Mouse (Mus musculus): Measurements from ENCODE around the gene Prss28. TPM values are rescaled to one million over a fixed set of nuclear protein-coding genes. Genes with fewer than 3 reads are reported as not detected.

The Prss28 gene
- not detected for polyA plus RNA-seq (2017; shearing (Covaris generic))

DNA sequence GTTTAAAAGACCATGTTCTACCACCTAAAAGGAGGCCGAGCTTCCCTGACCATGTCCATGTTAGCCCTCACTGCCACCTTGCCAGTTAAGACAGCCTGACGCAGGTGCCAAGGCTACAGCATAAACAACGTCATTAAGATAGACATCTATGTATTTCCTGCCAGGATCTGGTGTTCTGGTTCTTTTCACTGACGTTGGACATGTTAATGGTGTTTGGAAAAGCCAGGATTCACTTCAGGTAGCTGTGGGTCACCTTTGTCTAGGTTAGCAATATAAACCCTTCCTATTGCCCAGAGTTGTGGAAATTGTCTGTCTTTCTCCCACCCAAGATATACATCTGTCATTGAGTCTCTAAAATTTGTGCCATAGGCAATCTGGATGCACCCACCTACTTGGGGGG, at the start of gene Prss28:
Gene Prss28 (plus strand): TSS at position 301 of the 400 bp plus-strand sequence.

DNA sequence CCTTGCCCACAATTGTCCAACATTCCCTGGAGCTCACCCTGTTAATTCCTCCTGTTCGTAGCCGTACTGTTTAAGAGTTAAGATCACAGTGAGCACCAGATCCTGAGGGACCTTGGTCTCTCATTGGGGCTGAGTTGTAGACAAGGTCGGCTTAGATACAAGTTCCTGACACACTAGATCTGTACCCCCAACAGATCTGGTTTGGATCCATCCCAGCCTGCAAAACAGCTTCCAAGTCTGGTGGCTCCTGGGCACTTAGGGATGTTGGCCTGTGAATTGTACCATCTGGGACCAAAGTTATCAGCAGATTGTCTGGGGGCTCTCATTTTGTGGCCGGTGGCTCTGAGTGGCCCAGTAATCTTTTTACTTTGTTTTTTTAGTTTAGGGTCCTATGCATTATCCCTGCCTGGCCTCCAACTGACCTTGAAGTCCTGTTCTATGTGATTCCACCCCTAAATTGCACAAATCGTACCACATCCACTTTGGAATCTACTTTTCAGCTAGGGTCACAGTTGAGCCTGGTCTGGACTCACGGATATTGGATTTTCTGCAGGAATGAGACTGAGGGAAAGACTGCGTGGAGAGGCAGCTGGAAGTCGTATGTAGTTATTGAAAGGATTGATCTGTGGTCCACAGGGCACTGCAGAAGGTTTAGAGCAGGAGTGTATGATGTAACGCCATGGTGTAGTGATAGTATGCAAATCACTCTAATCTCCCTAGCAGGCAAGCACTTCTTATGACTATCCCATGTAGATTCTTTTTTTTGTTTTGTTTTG, 33.7 kb upstream of the Prss28 start, which contains the start of gene Ube2i:
Gene Ube2i (minus strand): TSS at position 52 of the 776 bp plus-strand sequence.

DNA sequence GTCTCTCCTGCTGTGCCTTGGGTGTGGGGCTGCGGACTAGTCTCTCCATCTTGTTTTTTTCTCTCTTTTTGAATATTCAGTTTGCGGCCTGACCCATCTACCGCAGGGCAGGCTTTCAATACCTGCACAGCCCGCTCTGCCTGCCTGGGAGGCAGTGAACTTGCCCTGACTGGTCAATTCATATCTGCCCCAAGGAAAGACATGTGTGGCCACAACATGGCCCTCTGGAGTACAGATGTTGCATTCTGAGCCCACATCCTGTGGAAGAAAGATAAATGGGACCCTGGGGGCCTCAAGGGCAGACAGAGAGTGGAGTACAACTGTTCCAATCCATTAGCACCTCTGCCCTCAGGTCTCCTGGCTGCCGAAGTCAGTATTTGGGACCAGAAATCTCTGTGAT, 10.4 kb upstream of the Prss28 start, which contains the start of gene Prss34:
Gene Prss34 (plus strand): TSS at position 301 of the 400 bp plus-strand sequence.

DNA sequence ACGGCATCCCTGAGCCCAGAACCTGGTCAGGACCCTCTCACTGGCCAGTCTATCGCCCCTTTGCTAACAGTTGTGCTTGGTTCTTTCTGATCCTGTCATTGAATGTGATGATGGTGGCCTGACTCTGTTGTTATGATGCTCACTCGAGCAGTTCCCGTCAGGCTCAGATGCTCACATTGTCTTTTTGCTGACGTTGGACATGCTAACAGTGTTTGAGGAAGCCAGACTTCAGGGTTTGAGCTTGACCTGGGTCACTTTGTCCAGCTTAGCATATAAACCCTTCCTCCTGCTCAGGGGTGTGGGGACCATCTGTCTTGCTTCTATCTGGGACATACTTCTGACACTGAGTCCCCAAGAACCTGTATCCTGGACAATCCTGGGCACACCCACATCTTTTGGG, 9.9 kb downstream of the Prss28 start, which contains the start of gene Prss29:
Gene Prss29 (plus strand): TSS at position 301 of the 400 bp plus-strand sequence.

DNA sequence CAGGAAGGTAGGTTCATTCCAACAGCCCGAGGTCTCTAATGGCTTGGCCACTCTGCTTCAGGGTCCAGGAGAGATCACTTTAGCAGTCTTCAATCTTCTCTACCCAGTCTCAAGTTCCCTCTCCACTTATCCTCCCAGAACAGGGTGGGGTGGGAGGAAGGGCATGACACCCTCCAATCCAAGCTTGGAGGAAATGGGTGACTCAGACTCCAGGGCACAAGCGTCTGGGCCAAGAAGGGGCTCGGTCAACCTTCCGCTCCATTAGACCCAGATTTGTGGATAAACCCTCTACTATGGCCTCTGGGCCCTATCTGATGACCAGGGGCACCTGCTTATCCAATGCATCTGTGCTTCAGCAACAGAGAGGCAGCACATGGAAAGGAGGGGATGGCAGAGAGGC, 37.0 kb downstream of the Prss28 start, which contains the start of gene Tpsab1:
Gene Tpsab1 (minus strand): TSS at position 101 of the 400 bp plus-strand sequence.

Other genes starting within 250 kb of the Prss28 start
- 1.5 TPM for gene Tmem204, start 225.1 kb upstream of the Prss28 start, polyA plus RNA-seq (2017; shearing (Covaris generic))
- 32.2 TPM for gene Telo2, start 192.7 kb upstream of the Prss28 start, polyA plus RNA-seq (2017; shearing (Covaris generic))
- gene Ptx4, start 187.9 kb upstream of the Prss28 start, polyA plus RNA-seq (2017; shearing (Covaris generic)): not detected
- gene Clcn7, start 175.3 kb upstream of the Prss28 start, polyA plus RNA-seq (2017; shearing (Covaris generic)): 49.3 TPM
- not detected for gene Ccdc154, start 146.2 kb upstream of the Prss28 start, polyA plus RNA-seq (2017; shearing (Covaris generic))
- gene Gm38655, start 133.2 kb upstream of the Prss28 start, polyA plus RNA-seq (2017; shearing (Covaris generic)): not detected
- 30.9 TPM for gene BC003965, start 124.1 kb upstream of the Prss28 start, polyA plus RNA-seq (2017; shearing (Covaris generic))
- gene Unkl, start 120.2 kb upstream of the Prss28 start, polyA plus RNA-seq (2017; shearing (Covaris generic)): 51.0 TPM
- gene Gnptg, start 68.5 kb upstream of the Prss28 start, polyA plus RNA-seq (2017; shearing (Covaris generic)): 107 TPM
- gene Tsr3, start 68.5 kb upstream of the Prss28 start, polyA plus RNA-seq (2017; shearing (Covaris generic)): 53.4 TPM
- gene Baiap3, start 52.3 kb upstream of the Prss28 start, polyA plus RNA-seq (2017; shearing (Covaris generic)): 69.0 TPM
- gene Ube2i, start 34.0 kb upstream of the Prss28 start, polyA plus RNA-seq (2017; shearing (Covaris generic)): 592 TPM
- not detected for gene Prss34, start 10.3 kb upstream of the Prss28 start, polyA plus RNA-seq (2017; shearing (Covaris generic))
- not detected for gene Prss29, start 10.0 kb downstream of the Prss28 start, polyA plus RNA-seq (2017; shearing (Covaris generic))
- gene Tpsab1, start 36.9 kb downstream of the Prss28 start, polyA plus RNA-seq (2017; shearing (Covaris generic)): not detected
- gene Tpsb2, start 57.7 kb downstream of the Prss28 start, polyA plus RNA-seq (2017; shearing (Covaris generic)): not detected
- not detected for gene Tpsg1, start 60.6 kb downstream of the Prss28 start, polyA plus RNA-seq (2017; shearing (Covaris generic))
- gene Cacna1h, start 125.1 kb downstream of the Prss28 start, polyA plus RNA-seq (2017; shearing (Covaris generic)): not detected
- gene Tekt4, start 146.0 kb downstream of the Prss28 start, polyA plus RNA-seq (2017; shearing (Covaris generic)): not detected
- not detected for gene Sstr5, start 188.6 kb downstream of the Prss28 start, polyA plus RNA-seq (2017; shearing (Covaris generic))

Data from inflammation-experienced regulatory T-cells, adult 16 weeks (primary cell).